Mouse (Mus musculus) thymus, adult 2 months (tissue): Measurements from ENCODE around the gene Spaca3. TPM values are rescaled to one million over a fixed set of nuclear protein-coding genes. Genes with fewer than 3 reads are reported as not detected.
A peak's percentile ranks its signal among the peaks of the same experiment; 100 is the strongest.

Source experiments
- DNase-seq: peaks from one replicate; pipeline ENCODE4 v3.0.0; 2021
- H3K27ac ChIP-seq: fragments of 200-500 bp; 2 replicates; pipeline ENCODE4 v1.5.1; 2012; ENCODE audit warnings: low read length, control low read depth; ENCODE audit not compliant: control insufficient read depth, insufficient read depth
- H3K27me3 ChIP-seq: fragments of 200-500 bp; 2 replicates; pipeline ENCODE4 v1.6.1; 2012; ENCODE audit warnings: mild to moderate bottlenecking, low read length, moderate library complexity, mixed read lengths; ENCODE audit not compliant: control insufficient read depth, insufficient read depth
- H3K36me3 ChIP-seq: fragments of 200-500 bp; 2 replicates; pipeline ENCODE4 v1.6.1; 2012; ENCODE audit warnings: mild to moderate bottlenecking, low read length, moderate library complexity; ENCODE audit not compliant: control insufficient read depth, insufficient read depth
- H3K4me1 ChIP-seq: fragments of 200-500 bp; replicated peaks from 2 replicates; pipeline ENCODE4 v1.6.1; 2012; ENCODE audit warnings: low read length; ENCODE audit not compliant: control insufficient read depth, insufficient read depth
- H3K4me3 ChIP-seq: fragments of 200-500 bp; 2 replicates; pipeline ENCODE4 v1.5.1; 2012; ENCODE audit warnings: mild to moderate bottlenecking, low read length, control low read depth, moderate library complexity; ENCODE audit not compliant: control insufficient read depth, insufficient read depth
- CTCF ChIP-seq: fragments of 200-500 bp; IDR thresholded peaks from 2 replicates; pipeline ENCODE4 v1.5.1; 2012; ENCODE audit warnings: mild to moderate bottlenecking, control low read depth, low read length, moderate library complexity, borderline replicate concordance; ENCODE audit not compliant: control insufficient read depth, poor library complexity, insufficient read depth; ENCODE audit errors: extremely low read depth
- POLR2A ChIP-seq: fragments of 200-500 bp; IDR thresholded peaks from 2 replicates; pipeline ENCODE4 v1.6.1; 2012; ENCODE audit warnings: mild to moderate bottlenecking, low read length, control low read depth, moderate library complexity; ENCODE audit not compliant: control insufficient read depth, poor library complexity, insufficient read depth; ENCODE audit errors: extremely low read depth
- WGBS: fragments of 180-500 bp; shearing (Covaris S2); methylation state at CpG from one replicate; pipeline ENCODE4 v1.1.7; 2018; 5-methylcytosine and 5-hydroxymethylcytosine counted together
- polyA plus RNA-seq: library from polyadenylated mRNA; depleted of rRNA; stranded (reverse); fragments of >200 nt; gene quantifications from 2 replicates; pipeline ENCODE4 v1.2.3, GENCODE M21; 2012

Spaca3 gene
- polyA plus RNA-seq, 1 experiment = 0.26 TPM

GRCm38 (mm10) chr11:80900555-80900954 lies 42.4 kb downstream of the Spaca3 start:
- no peak for DNase-seq
- TF ChIP-seq CTCF (no peak), POLR2A (no peak)
- no peak overlapping the region for H3K27ac ChIP-seq
- H3K36me3 ChIP-seq = no peaks in the 10 kb centered on the region
- 86% methylated on average over 4 of the region's 4 CpGs for WGBS
- no peaks in the 10 kb centered on the region for H3K27me3 ChIP-seq
- no peak overlapping the region for H3K4me3 ChIP-seq
- H3K4me1 ChIP-seq = no peaks in the 10 kb centered on the region

GRCm38 (mm10) chr11:80902664-80903063 lies 44.5 kb downstream of the Spaca3 start:
- H3K36me3 ChIP-seq = no peaks in the 10 kb centered on the region
- TF ChIP-seq POLR2A (no peak), CTCF (no peak)
- H3K27ac ChIP-seq = no peak overlapping the region
- no peaks in the 10 kb centered on the region for H3K27me3 ChIP-seq
- H3K4me1 ChIP-seq = no peaks in the 10 kb centered on the region
- no peak overlapping the region for H3K4me3 ChIP-seq
- DNase-seq = no peak
- 57% methylated on average over 7 of the region's 7 CpGs for WGBS

GRCm38 (mm10) chr11:80903426-80903825 lies 45.3 kb downstream of the Spaca3 start:
- Histone ChIP-seq H3K36me3 (no peaks in the 10 kb centered on the region), H3K27me3 (no peaks in the 10 kb centered on the region), H3K4me1 (no peaks in the 10 kb centered on the region), H3K4me3 (no peak overlapping the region), H3K27ac (no peak overlapping the region)
- DNase-seq = no peak
- no peak for TF ChIP-seq POLR2A
- TF ChIP-seq CTCF = no peak
- 92% methylated on average over 10 of the region's 10 CpGs for WGBS

GRCm38 (mm10) chr11:80904559-80904958 lies 46.4 kb downstream of the Spaca3 start:
- Histone ChIP-seq H3K4me3 (no peak overlapping the region), H3K36me3 (no peaks in the 10 kb centered on the region), H3K4me1 (no peaks in the 10 kb centered on the region), H3K27ac (no peak overlapping the region), H3K27me3 (no peaks in the 10 kb centered on the region)
- WGBS = 97% methylated on average over 2 of the region's 2 CpGs
- TF ChIP-seq CTCF (no peak), POLR2A (no peak)
- no peak for DNase-seq

GRCm38 (mm10) chr11:80906456-80906855 lies 48.3 kb downstream of the Spaca3 start:
- no peaks in the 10 kb centered on the region for H3K4me1 ChIP-seq
- no peaks in the 10 kb centered on the region for H3K27me3 ChIP-seq
- H3K27ac ChIP-seq = no peak overlapping the region
- H3K36me3 ChIP-seq = no peaks in the 10 kb centered on the region
- TF ChIP-seq CTCF (no peak), POLR2A (no peak)
- peak; percentile 12 for DNase-seq
- 37% methylated on average over 4 of the region's 4 CpGs for WGBS
- H3K4me3 ChIP-seq = no peak overlapping the region

GRCm38 (mm10) chr11:80907820-80908219 lies 49.7 kb downstream of the Spaca3 start:
- TF ChIP-seq POLR2A (no peak), CTCF (no peak)
- no peaks in the 10 kb centered on the region for H3K4me1 ChIP-seq
- no peaks in the 10 kb centered on the region for H3K36me3 ChIP-seq
- H3K4me3 ChIP-seq = no peak overlapping the region
- 87% methylated on average over 6 of the region's 6 CpGs for WGBS
- H3K27me3 ChIP-seq = no peaks in the 10 kb centered on the region
- DNase-seq = no peak
- H3K27ac ChIP-seq = no peak overlapping the region

- Histone ChIP-seq H3K27ac (no peak overlapping the region), H3K27me3 (no peaks in the 10 kb centered on the region), H3K4me3 (no peak overlapping the region), H3K36me3 (no peaks in the 10 kb centered on the region), H3K4me1 (no peaks in the 10 kb centered on the region)
- TF ChIP-seq POLR2A (no peak), CTCF (no peak)
- no peak for DNase-seq
- WGBS = 85% methylated on average over 5 of the region's 5 CpGs
These were observed 54.6 kb downstream of the Spaca3 start for GRCm38 (mm10) chr11:80912721-80913120.
